Mouse (Mus musculus): ENCODE data around the gene Meox1. TPM values are rescaled to one million over a fixed set of nuclear protein-coding genes. Genes with fewer than 3 reads are reported as not detected.

Gene Meox1
- total and polyA plus RNA-seq, 3 experiments, result not detected

DNA sequence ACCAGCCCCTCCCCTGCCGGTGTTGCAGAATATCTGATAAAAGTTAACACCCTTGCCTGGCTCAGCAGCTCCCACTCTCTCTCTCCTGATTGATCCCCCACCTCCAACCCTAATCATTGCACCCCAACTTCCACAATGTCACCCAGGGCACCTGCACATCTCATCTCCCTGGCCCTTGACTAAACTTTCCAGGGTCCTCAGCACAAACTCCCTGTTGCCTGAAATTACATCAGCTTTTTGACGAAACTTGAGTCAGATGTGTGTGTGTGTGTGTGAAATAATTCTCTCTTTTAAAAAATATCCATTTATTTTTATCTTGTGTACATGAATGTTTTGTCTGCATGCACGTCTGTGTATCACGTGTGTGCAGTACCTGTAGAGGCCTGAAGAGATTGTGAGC lies 65.5 kb downstream of the Meox1 start:
- H3K4me3 ChIP-seq (ENCODE audit: control insufficient read depth in 1 of 2, insufficient read depth in 1 of 2, low read depth in 2 of 2, low read length in 2 of 2), result no peak overlapping the region
- no peaks in the 10 kb centered on the region for H3K4me1 ChIP-seq (ENCODE audit: control insufficient read depth in 1 of 2, insufficient read depth in 2 of 2, low read length in 2 of 2)
- TF ChIP-seq HCFC1 (IDR thresholded peaks at IDR 0.05; ENCODE audit: low read depth, low read length) (no peak), POLR2A (IDR thresholded peaks at IDR 0.05; ENCODE audit: control insufficient read depth in 1 of 2, insufficient read depth in 1 of 2, low read depth in 1 of 2, low read length in 2 of 2, poor library complexity in 1 of 2) (no peak), NELFE (IDR thresholded peaks at IDR 0.05; ENCODE audit: low read depth, low read length) (no peak), MYC (IDR thresholded peaks at IDR 0.05; ENCODE audit: low read depth, low read length) (no peak), MEF2A (IDR thresholded peaks at IDR 0.05; ENCODE audit: extremely low read depth, insufficient replicate concordance, low read depth, low read length, poor library complexity, severe bottlenecking) (no peak), ETS1 (IDR thresholded peaks at IDR 0.05; ENCODE audit: low read depth, low read length) (no peak)
- no peaks in the 10 kb centered on the region for H3K36me3 ChIP-seq (ENCODE audit: control insufficient read depth in 1 of 2, insufficient read depth in 2 of 2, low read length in 2 of 2)
- H3K79me2 ChIP-seq (ENCODE audit: control insufficient read depth, insufficient read depth, low read length, poor library complexity), result no peaks in the 10 kb centered on the region
- H3K9me3 ChIP-seq (replicated peaks; ENCODE audit: insufficient read depth, low read length), result no peaks in the 10 kb centered on the region
- no peak for DNase-seq (ENCODE audit: low read depth, low spot score)
- no peak overlapping the region for H3K27ac ChIP-seq (ENCODE audit: control insufficient read depth, low read depth, low read length)
- H3K9ac ChIP-seq (ENCODE audit: control insufficient read depth, low read depth, low read length, poor library complexity, severe bottlenecking), result no peak overlapping the region
- H3K27me3 ChIP-seq (ENCODE audit: control insufficient read depth in 1 of 2, insufficient read depth in 2 of 2, low read length in 2 of 2), result peaks cover 10 to 19% of the 10 kb centered on the region in 2 experiments

Other genes starting within 250 kb of the Meox1 start
- gene Arl4d, start 228.8 kb downstream of the Meox1 start, total RNA-seq (2012; rRNA removed), result 0.23 and 0.33 TPM in 2 replicates
- gene Arl4d, start 228.8 kb downstream of the Meox1 start, polyA plus RNA-seq (2012; ENCODE audit: insufficient read depth in 1 of 2, insufficient read length in 2 of 2, low read depth in 1 of 2, low replicate concordance in 2 of 2, missing spikeins in 1 of 2), result under 1 TPM in 1 of 2 experiments, not detected in 1; 0.17 TPM
- 33.1 and 34.3 TPM in 2 replicates for gene Dhx8, start 161.5 kb downstream of the Meox1 start, total RNA-seq (2012; rRNA removed)
- 10 to 100 TPM in 1 of 2 experiments, not detected in 1; 44.7 TPM for gene Dhx8, start 161.5 kb downstream of the Meox1 start, polyA plus RNA-seq (2012; ENCODE audit: insufficient read depth in 1 of 2, insufficient read length in 2 of 2, low read depth in 1 of 2, low replicate concordance in 2 of 2, missing spikeins in 1 of 2)
- 16.5 and 19.1 TPM in 2 replicates for gene Etv4, start 109.0 kb downstream of the Meox1 start, total RNA-seq (2012; rRNA removed)
- 10 to 100 TPM in 1 of 2 experiments, not detected in 1; 22.1 TPM for gene Etv4, start 109.0 kb downstream of the Meox1 start, polyA plus RNA-seq (2012; ENCODE audit: insufficient read depth in 1 of 2, insufficient read length in 2 of 2, low read depth in 1 of 2, low replicate concordance in 2 of 2, missing spikeins in 1 of 2)
- gene Sost, start 72.6 kb upstream of the Meox1 start, total RNA-seq (2012; rRNA removed), result not detected in 2 replicates
- gene Sost, start 72.6 kb upstream of the Meox1 start, polyA plus RNA-seq (2012; ENCODE audit: insufficient read depth in 1 of 2, insufficient read length in 2 of 2, low read depth in 1 of 2, low replicate concordance in 2 of 2, missing spikeins in 1 of 2), result not detected
- not detected in 2 replicates for gene Cfap97d1, start 89.9 kb upstream of the Meox1 start, total RNA-seq (2012; rRNA removed)
- gene Cfap97d1, start 89.9 kb upstream of the Meox1 start, polyA plus RNA-seq (2012; ENCODE audit: insufficient read depth in 1 of 2, insufficient read length in 2 of 2, low read depth in 1 of 2, low replicate concordance in 2 of 2, missing spikeins in 1 of 2), result not detected
- gene Dusp3, start 92.6 kb upstream of the Meox1 start, total RNA-seq (2012; rRNA removed), result 18.4 and 18.7 TPM in 2 replicates
- gene Dusp3, start 92.6 kb upstream of the Meox1 start, polyA plus RNA-seq (2012; ENCODE audit: insufficient read depth in 1 of 2, insufficient read length in 2 of 2, low read depth in 1 of 2, low replicate concordance in 2 of 2, missing spikeins in 1 of 2), result 10 to 100 TPM; 29.8 to 35.5 TPM
- gene Mpp3, start 134.1 kb upstream of the Meox1 start, total RNA-seq (2012; rRNA removed), result 4.6 and 5.5 TPM in 2 replicates
- gene Mpp3, start 134.1 kb upstream of the Meox1 start, polyA plus RNA-seq (2012; ENCODE audit: insufficient read depth in 1 of 2, insufficient read length in 2 of 2, low read depth in 1 of 2, low replicate concordance in 2 of 2, missing spikeins in 1 of 2), result 1 to 10 TPM in 1 of 2 experiments, not detected in 1; 7.1 TPM
- gene Cd300lg, start 147.1 kb upstream of the Meox1 start, total RNA-seq (2012; rRNA removed), result 0.08 TPM in 1 of 2 replicates, not detected in the other
- under 1 TPM in 1 of 2 experiments, not detected in 1; 0.26 TPM for gene Cd300lg, start 147.1 kb upstream of the Meox1 start, polyA plus RNA-seq (2012; ENCODE audit: insufficient read depth in 1 of 2, insufficient read length in 2 of 2, low read depth in 1 of 2, low replicate concordance in 2 of 2, missing spikeins in 1 of 2)
- gene Mpp2, start 194.1 kb upstream of the Meox1 start, total RNA-seq (2012; rRNA removed), result 2.9 and 4.6 TPM in 2 replicates
- 10 to 100 TPM in 1 of 2 experiments, not detected in 1; 16.3 TPM for gene Mpp2, start 194.1 kb upstream of the Meox1 start, polyA plus RNA-seq (2012; ENCODE audit: insufficient read depth in 1 of 2, insufficient read length in 2 of 2, low read depth in 1 of 2, low replicate concordance in 2 of 2, missing spikeins in 1 of 2)
- gene Ppy, start 206.9 kb upstream of the Meox1 start, total RNA-seq (2012; rRNA removed), result not detected in 2 replicates
- gene Ppy, start 206.9 kb upstream of the Meox1 start, polyA plus RNA-seq (2012; ENCODE audit: insufficient read depth in 1 of 2, insufficient read length in 2 of 2, low read depth in 1 of 2, low replicate concordance in 2 of 2, missing spikeins in 1 of 2), result not detected
- not detected in 2 replicates for gene Pyy, start 213.5 kb upstream of the Meox1 start, total RNA-seq (2012; rRNA removed)
- gene Pyy, start 213.5 kb upstream of the Meox1 start, polyA plus RNA-seq (2012; ENCODE audit: insufficient read depth in 1 of 2, insufficient read length in 2 of 2, low read depth in 1 of 2, low replicate concordance in 2 of 2, missing spikeins in 1 of 2), result not detected